Mouse (Mus musculus) MEL (cell line): Measurements from ENCODE around the gene Dusp22. TPM values are rescaled to one million over a fixed set of nuclear protein-coding genes. Genes with fewer than 3 reads are reported as not detected.

Source experiments
- DNase-seq: peaks from one replicate; pipeline ENCODE4 v3.0.0; 2011; ENCODE audit warnings: low read depth, low spot score
- H3K27ac ChIP-seq: 2 replicates; pipeline ENCODE4 v1.5.1; 2012; ENCODE audit warnings: low read depth, mild to moderate bottlenecking, control low read depth, low read length, moderate library complexity; ENCODE audit not compliant: control insufficient read depth
- H3K27me3 ChIP-seq, 2 experiments: fragments of 150-350 bp in 1 of 2; sonication (generic) in 1 of 2; 2 replicates each; pipeline ENCODE4 v1.6.1; 2012; ENCODE audit warnings: low read length in 2 of 2, mild to moderate bottlenecking in 2 of 2, improper control_type of control experiment in 1 of 2, moderate library complexity in 1 of 2; ENCODE audit not compliant: insufficient read depth in 2 of 2, control insufficient read depth in 1 of 2
- H3K36me3 ChIP-seq, 2 experiments: 2 replicates each; pipeline ENCODE4 v1.6.1; 2012 to 2014; ENCODE audit warnings: low read length in 2 of 2, improper control_type of control experiment in 1 of 2, inconsistent platforms in 1 of 2, mild to moderate bottlenecking in 1 of 2; ENCODE audit not compliant: insufficient read depth in 2 of 2, control insufficient read depth in 1 of 2
- H3K4me1 ChIP-seq, 2 experiments: fragments of 150-350 bp in 1 of 2; sonication (generic) in 1 of 2; 2 replicates each; pipeline ENCODE4 v1.6.1; 2012; ENCODE audit warnings: low read length in 2 of 2, improper control_type of control experiment in 1 of 2, mild to moderate bottlenecking in 1 of 2; ENCODE audit not compliant: insufficient read depth in 2 of 2, control insufficient read depth in 1 of 2
- H3K4me3 ChIP-seq, 2 experiments: fragments of 150-350 bp in 1 of 2; sonication (generic) in 1 of 2; 2 replicates each; pipeline ENCODE4 v1.5.1; 2012; ENCODE audit warnings: low read depth in 2 of 2, low read length in 2 of 2, mild to moderate bottlenecking in 2 of 2, moderate library complexity in 2 of 2, control low read depth in 1 of 2, improper control_type of control experiment in 1 of 2; ENCODE audit not compliant: control insufficient read depth in 1 of 2, insufficient read depth in 1 of 2
- H3K79me2 ChIP-seq: 2 replicates; pipeline ENCODE4 v1.6.1; 2012; ENCODE audit warnings: mild to moderate bottlenecking, low read length, moderate library complexity; ENCODE audit not compliant: control insufficient read depth, poor library complexity, insufficient read depth
- H3K9ac ChIP-seq: 2 replicates; pipeline ENCODE4 v1.6.1; 2012; ENCODE audit warnings: low read depth, mild to moderate bottlenecking, control low read depth, low read length, moderate library complexity; ENCODE audit not compliant: control insufficient read depth, poor library complexity, severe bottlenecking
- H3K9me3 ChIP-seq: fragments of 150-350 bp; sonication (generic); replicated peaks from 2 replicates; pipeline ENCODE4 v1.6.1; 2012; ENCODE audit warnings: mild to moderate bottlenecking, low read length, improper control_type of control experiment, moderate library complexity; ENCODE audit not compliant: insufficient read depth
- BHLHE40 ChIP-seq: IDR thresholded peaks from 2 replicates; pipeline ENCODE4 v1.6.1; 2012; ENCODE audit warnings: low read depth, mild to moderate bottlenecking, inconsistent platforms, low read length, improper control_type of control experiment, borderline replicate concordance
- CHD1 ChIP-seq: IDR thresholded peaks from 2 replicates; pipeline ENCODE4 v1.6.1; 2012; ENCODE audit warnings: low read depth, mild to moderate bottlenecking, inconsistent platforms, low read length, improper control_type of control experiment
- CHD2 ChIP-seq: IDR thresholded peaks from 2 replicates; pipeline ENCODE4 v1.6.1; 2011; ENCODE audit warnings: low read length, improper control_type of control experiment
- CTCF ChIP-seq, 3 experiments: IDR thresholded peaks in 2 of 3; conservative IDR thresholded peaks in 1 of 3; 2 replicates each; pipeline ENCODE4 v1.5.1; 2011 to 2012; ENCODE audit warnings: low read length in 3 of 3, low read depth in 2 of 3, mild to moderate bottlenecking in 2 of 3, improper control_type of control experiment in 1 of 3, inconsistent platforms in 1 of 3, mixed read lengths in 1 of 3, moderate library complexity in 1 of 3; ENCODE audit not compliant: control insufficient read depth in 1 of 3, insufficient read depth in 1 of 3, poor library complexity in 1 of 3, severe bottlenecking in 1 of 3
- E2F4 ChIP-seq: IDR thresholded peaks from 2 replicates; pipeline ENCODE4 v1.6.1; 2011; ENCODE audit warnings: low read depth, low read length, improper control_type of control experiment, borderline replicate concordance
- ELF1 ChIP-seq: IDR thresholded peaks from 2 replicates; pipeline ENCODE4 v1.6.1; 2014; ENCODE audit warnings: low read depth, mild to moderate bottlenecking, inconsistent platforms, low read length, improper control_type of control experiment, moderate library complexity
- ETS1 ChIP-seq: IDR thresholded peaks from 2 replicates; pipeline ENCODE4 v1.6.1; 2012; ENCODE audit warnings: low read depth, mild to moderate bottlenecking, inconsistent platforms, low read length, improper control_type of control experiment, moderate library complexity
- GATA1 ChIP-seq: IDR thresholded peaks from 2 replicates; pipeline ENCODE4 v1.6.1; 2011; ENCODE audit warnings: low read depth, low read length, improper control_type of control experiment
- JUND ChIP-seq: IDR thresholded peaks from 2 replicates; pipeline ENCODE4 v1.6.1; 2011; ENCODE audit warnings: low read depth, mild to moderate bottlenecking, improper control_type of control experiment, low read length
- KAT2A ChIP-seq: conservative IDR thresholded peaks from 2 replicates; pipeline ENCODE4 v1.6.1; 2012; ENCODE audit warnings: low read depth, low read length, improper control_type of control experiment, inconsistent platforms
- MAFK ChIP-seq: IDR thresholded peaks from 2 replicates; pipeline ENCODE4 v1.6.1; 2011; ENCODE audit warnings: low read depth, mild to moderate bottlenecking, low read length, improper control_type of control experiment, borderline replicate concordance
- MAX ChIP-seq: IDR thresholded peaks from 2 replicates; pipeline ENCODE4 v1.6.1; 2011; ENCODE audit warnings: low read length, improper control_type of control experiment
- MXI1 ChIP-seq: IDR thresholded peaks from 2 replicates; pipeline ENCODE4 v1.6.1; 2011; ENCODE audit warnings: mild to moderate bottlenecking, low read depth, low read length, improper control_type of control experiment
- MYB ChIP-seq: IDR thresholded peaks from 2 replicates; pipeline ENCODE4 v1.6.1; 2011; ENCODE audit warnings: mild to moderate bottlenecking, low read depth, low read length, improper control_type of control experiment
- MYC ChIP-seq: IDR thresholded peaks from 2 replicates; pipeline ENCODE4 v1.6.1; 2011; ENCODE audit warnings: low read depth, mild to moderate bottlenecking, low read length, improper control_type of control experiment, moderate library complexity
- NELFE ChIP-seq: IDR thresholded peaks from 2 replicates; pipeline ENCODE4 v1.6.1; 2011; ENCODE audit warnings: low read depth, low read length, improper control_type of control experiment
- NRF1 ChIP-seq: IDR thresholded peaks from 2 replicates; pipeline ENCODE4 v1.6.1; 2014; ENCODE audit warnings: low read depth, mild to moderate bottlenecking, inconsistent platforms, low read length, improper control_type of control experiment, moderate library complexity; ENCODE audit not compliant: poor library complexity, insufficient read depth, severe bottlenecking
- POLR2A ChIP-seq, 2 experiments: IDR thresholded peaks; 2 replicates each; pipeline ENCODE4 v1.6.1; 2011 to 2012; ENCODE audit warnings: low read length in 2 of 2, mild to moderate bottlenecking in 2 of 2, control low read depth in 1 of 2, improper control_type of control experiment in 1 of 2, low read depth in 1 of 2, moderate library complexity in 1 of 2; ENCODE audit not compliant: control insufficient read depth in 1 of 2, insufficient read depth in 1 of 2, poor library complexity in 1 of 2
- TBP ChIP-seq: IDR thresholded peaks from 2 replicates; pipeline ENCODE4 v1.8.0; 2011; ENCODE audit warnings: low read depth, low read length, improper control_type of control experiment
- UBTF ChIP-seq: IDR thresholded peaks from 2 replicates; pipeline ENCODE4 v1.6.1; 2012; ENCODE audit warnings: low read depth, mild to moderate bottlenecking, inconsistent platforms, low read length, improper control_type of control experiment, moderate library complexity, borderline replicate concordance; ENCODE audit not compliant: insufficient read depth
- USF1 ChIP-seq: IDR thresholded peaks from 2 replicates; pipeline ENCODE4 v1.6.1; 2014; ENCODE audit warnings: low read depth, mild to moderate bottlenecking, inconsistent platforms, low read length, improper control_type of control experiment, moderate library complexity
- USF2 ChIP-seq, 2 experiments: IDR thresholded peaks; 2 replicates each; pipeline ENCODE4 v1.6.1; 2011 to 2012; ENCODE audit warnings: improper control_type of control experiment in 2 of 2, low read length in 2 of 2, borderline replicate concordance in 1 of 2, inconsistent platforms in 1 of 2, low read depth in 1 of 2, mild to moderate bottlenecking in 1 of 2; ENCODE audit not compliant: insufficient read depth in 1 of 2
- ZC3H11A ChIP-seq: IDR thresholded peaks from 2 replicates; pipeline ENCODE4 v1.6.1; 2012; ENCODE audit warnings: low read depth, mild to moderate bottlenecking, inconsistent platforms, low read length, improper control_type of control experiment
- ZKSCAN1 ChIP-seq: IDR thresholded peaks from 2 replicates; pipeline ENCODE4 v1.6.1; 2012; ENCODE audit warnings: low read depth, mild to moderate bottlenecking, inconsistent platforms, low read length, improper control_type of control experiment, moderate library complexity
- ZMIZ1 ChIP-seq: IDR thresholded peaks from 2 replicates; pipeline ENCODE4 v1.6.1; 2012; ENCODE audit warnings: low read depth, mild to moderate bottlenecking, inconsistent platforms, low read length, improper control_type of control experiment, moderate library complexity
- ZNF384 ChIP-seq: IDR thresholded peaks from 2 replicates; pipeline ENCODE4 v1.6.1; 2012; ENCODE audit warnings: low read depth, mild to moderate bottlenecking, inconsistent platforms, low read length, improper control_type of control experiment
- polyA plus RNA-seq, 2 experiments: library from polyadenylated mRNA; stranded (reverse) in 1 of 2; unstranded in 1 of 2; fragments of >175 nt in 1 of 2; fragments of >200 nt in 1 of 2; gene quantifications; 2 replicates each; pipeline versions ENCODE4 v1.2.1 to v1.2.4; 2012; ENCODE audit warnings: low replicate concordance in 2 of 2, low read depth in 1 of 2; ENCODE audit not compliant: insufficient read length in 2 of 2, insufficient read depth in 1 of 2, missing spikeins in 1 of 2
- total RNA-seq: library from RNA; depleted of rRNA; stranded (reverse); fragments of 300-350 nt; gene quantifications from 2 replicates; pipeline ENCODE4 v1.2.3, GENCODE M21; 2012

Gene Dusp22
- total and polyA plus RNA-seq, 3 experiments, result not detected

- Histone ChIP-seq H3K27me3 (no peaks in the 10 kb centered on the region), H3K9ac (no peak overlapping the region), H3K79me2 (no peaks in the 10 kb centered on the region), H3K27ac (no peak overlapping the region), H3K36me3 (no peaks in the 10 kb centered on the region), H3K4me3 (no peak overlapping the region), H3K9me3 (no peaks in the 10 kb centered on the region), H3K4me1 (no peaks in the 10 kb centered on the region)
- TF ChIP-seq POLR2A (IDR thresholded peaks at IDR 0.05; ENCODE audit: control insufficient read depth in 1 of 2, insufficient read depth in 1 of 2, low read depth in 1 of 2, low read length in 2 of 2, poor library complexity in 1 of 2), result no peak
- TF ChIP-seq ELF1, result no peak
- TF ChIP-seq ZNF384, result no peak
- TF ChIP-seq MYC, result no peak
- TF ChIP-seq KAT2A, result no peak
- TF ChIP-seq E2F4, result no peak
- TF ChIP-seq ETS1, result no peak
- no peak for TF ChIP-seq USF2 (IDR thresholded peaks at IDR 0.05; ENCODE audit: borderline replicate concordance in 1 of 2, insufficient read depth in 1 of 2, low read depth in 1 of 2, low read length in 2 of 2)
- TF ChIP-seq UBTF, result no peak
- no peak for TF ChIP-seq MAFK
- no peak for TF ChIP-seq MYB
- no peak for TF ChIP-seq MAX
- no peak for TF ChIP-seq USF1
- TF ChIP-seq CHD2, result no peak
- no peak for TF ChIP-seq ZC3H11A
- no peak for TF ChIP-seq ZKSCAN1
- no peak for TF ChIP-seq MXI1
- no peak for TF ChIP-seq ZMIZ1
- TF ChIP-seq CTCF (IDR thresholded peaks at IDR 0.05 in 2 of 3, conservative IDR thresholded peaks at IDR 0.05 in 1 of 3; ENCODE audit: control insufficient read depth in 1 of 3, insufficient read depth in 1 of 3, low read depth in 2 of 3, low read length in 3 of 3, poor library complexity in 1 of 3, severe bottlenecking in 1 of 3), result no peak
- DNase-seq, result no peak
Observed at GRCm38 (mm10) chr13:30715573-30715972, 55.8 kb downstream of the Dusp22 start.

- no peaks in the 10 kb centered on the region for H3K4me1 ChIP-seq
- H3K36me3 ChIP-seq, result no peaks in the 10 kb centered on the region
- H3K27ac ChIP-seq, result no peak overlapping the region
- no peaks in the 10 kb centered on the region for H3K27me3 ChIP-seq
- DNase-seq, result no peak
- no peaks in the 10 kb centered on the region for H3K79me2 ChIP-seq
- no peak overlapping the region for H3K4me3 ChIP-seq
- no peak overlapping the region for H3K9ac ChIP-seq
- TF ChIP-seq GATA1 (no peak), JUND (no peak), CHD1 (no peak), BHLHE40 (no peak), USF2 (IDR thresholded peaks at IDR 0.05; ENCODE audit: borderline replicate concordance in 1 of 2, insufficient read depth in 1 of 2, low read depth in 1 of 2, low read length in 2 of 2) (no peak), NRF1 (no peak), ZMIZ1 (no peak), NELFE (no peak), CTCF (IDR thresholded peaks at IDR 0.05 in 2 of 3, conservative IDR thresholded peaks at IDR 0.05 in 1 of 3; ENCODE audit: control insufficient read depth in 1 of 3, insufficient read depth in 1 of 3, low read depth in 2 of 3, low read length in 3 of 3, poor library complexity in 1 of 3, severe bottlenecking in 1 of 3) (no peak), TBP (no peak)
- H3K9me3 ChIP-seq, result no peaks in the 10 kb centered on the region
Observed at GRCm38 (mm10) chr13:30716611-30717010, 56.8 kb downstream of the Dusp22 start.
